Mouse (Mus musculus) forebrain, embryonic 16.5 days (tissue): ENCODE measurements around the gene Rbm18. TPM values are rescaled to one million over a fixed set of nuclear protein-coding genes. Genes with fewer than 3 reads are reported as not detected.
A peak's percentile ranks its signal among the peaks of the same experiment; 100 is the strongest.
"Not testable (repeated sequence)": the region's sequence is repeated elsewhere in the genome, so short reads cannot be mapped to it uniquely, and the experiment has no call there.

Experiments
- ATAC-seq: fragments of 200-750 bp; cut with Nextera tagmentation; 2 replicates; pipeline ENCODE4 v1.8.0; 2017; ENCODE audit warnings: mild to moderate bottlenecking, moderate library complexity
- H3K27ac ChIP-seq: fragments of 300-500 bp; sonication (generic); 2 replicates; pipeline ENCODE4 v1.5.1; 2014; ENCODE audit warnings: low read length, control low read depth
- H3K27me3 ChIP-seq: fragments of 300-500 bp; sonication (generic); replicated peaks from 2 replicates; pipeline ENCODE4 v1.6.1; 2014; ENCODE audit warnings: low read length; ENCODE audit not compliant: control insufficient read depth, insufficient read depth
- H3K36me3 ChIP-seq: fragments of 300-500 bp; sonication (generic); 2 replicates; pipeline ENCODE4 v1.6.1; 2014; ENCODE audit not compliant: control insufficient read depth, insufficient read depth
- H3K4me1 ChIP-seq: fragments of 300-500 bp; sonication (generic); replicated peaks from 2 replicates; pipeline ENCODE4 v1.6.1; 2014; ENCODE audit warnings: low read length; ENCODE audit not compliant: control insufficient read depth, insufficient read depth
- H3K4me2 ChIP-seq: fragments of 300-500 bp; sonication (generic); 2 replicates; pipeline ENCODE4 v1.6.1; 2014; ENCODE audit warnings: mild to moderate bottlenecking, low read length, control low read depth
- H3K4me3 ChIP-seq: fragments of 300-500 bp; sonication (generic); replicated peaks from 2 replicates; pipeline ENCODE4 v1.5.1; 2014; ENCODE audit warnings: mild to moderate bottlenecking, low read length, control low read depth
- H3K9ac ChIP-seq: fragments of 300-500 bp; sonication (generic); replicated peaks from 2 replicates; pipeline ENCODE4 v1.6.1; 2014; ENCODE audit warnings: low read depth, low read length, control low read depth
- H3K9me3 ChIP-seq: fragments of 300-500 bp; sonication (generic); 2 replicates; pipeline ENCODE4 v1.6.1; 2016; ENCODE audit warnings: low read length; ENCODE audit not compliant: control insufficient read depth
- WGBS: fragments of 180-500 bp; shearing (Covaris S2); extraction: QIAGEN DNeasy Blood & Tissue Kit; methylation state at CpG from one replicate; pipeline ENCODE4 v1.1.7; 2014; 5-methylcytosine and 5-hydroxymethylcytosine counted together
- polyA plus RNA-seq: library from polyadenylated mRNA; unstranded; fragments of >200 nt; fragmentation: Nextera tagmentation; extraction: Ambion mirVana; gene quantifications from 2 replicates; pipeline ENCODE4 v1.2.1, GENCODE M21; 2015

Rbm18 gene
- polyA plus RNA-seq: 158 and 165 TPM in 2 replicates

DNA sequence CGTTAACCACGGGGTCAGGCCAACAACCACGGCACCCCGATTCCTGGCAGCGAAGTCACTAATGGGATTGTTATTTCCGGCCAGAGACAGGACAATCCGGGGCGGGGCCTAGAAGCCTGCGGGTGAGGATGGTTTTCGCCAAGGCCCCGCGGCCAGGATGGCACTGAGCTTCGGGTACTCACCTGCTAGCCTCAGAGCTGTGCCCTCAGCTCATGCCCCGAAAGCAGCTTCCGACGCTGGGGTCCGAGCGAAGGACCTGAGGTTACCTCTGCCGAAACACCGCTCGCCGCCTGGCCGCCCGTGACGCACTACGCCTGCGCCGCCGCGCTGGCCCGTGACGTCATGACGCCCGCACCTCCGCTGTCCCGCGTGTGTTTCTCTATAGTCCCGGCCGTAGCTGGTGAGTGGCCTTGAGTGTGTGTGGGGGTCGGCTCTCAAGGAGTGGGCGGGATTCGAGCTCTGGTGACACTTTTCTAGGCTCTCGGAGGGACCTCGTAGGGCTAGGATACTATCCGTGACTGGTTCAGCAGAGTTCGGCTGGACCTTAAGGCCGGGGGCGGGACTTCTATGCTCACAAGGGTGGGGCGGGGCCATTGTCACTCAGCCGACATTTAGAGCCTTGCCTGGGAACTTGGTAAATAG lies at the start of gene Rbm18, which contains the start of gene Mrrf:
Rbm18 (minus strand) TSS at position 474 of the 642 bp plus-strand sequence.
Mrrf (plus strand) TSS at position 90 of the 642 bp plus-strand sequence.
- Histone ChIP-seq H3K4me2 (peak within 1 kb of the TSS; percentile 77), H3K36me3 (peaks cover 19% of the 10 kb centered on the region), H3K27ac (peak within 1 kb of the TSS; percentile 70; the same call in 1 of the 2 replicates), H3K9ac (peak within 1 kb of the TSS; percentile 84), H3K9me3 (no peaks in the 10 kb centered on the region), H3K4me1 (peaks cover 15% of the 10 kb centered on the region), H3K27me3 (no peaks in the 10 kb centered on the region), H3K4me3 (peak within 1 kb of the TSS; percentile 78)
- ATAC-seq: peak; percentile 97
- under 1% methylated on average over 50 of the region's 50 CpGs for WGBS

DNA sequence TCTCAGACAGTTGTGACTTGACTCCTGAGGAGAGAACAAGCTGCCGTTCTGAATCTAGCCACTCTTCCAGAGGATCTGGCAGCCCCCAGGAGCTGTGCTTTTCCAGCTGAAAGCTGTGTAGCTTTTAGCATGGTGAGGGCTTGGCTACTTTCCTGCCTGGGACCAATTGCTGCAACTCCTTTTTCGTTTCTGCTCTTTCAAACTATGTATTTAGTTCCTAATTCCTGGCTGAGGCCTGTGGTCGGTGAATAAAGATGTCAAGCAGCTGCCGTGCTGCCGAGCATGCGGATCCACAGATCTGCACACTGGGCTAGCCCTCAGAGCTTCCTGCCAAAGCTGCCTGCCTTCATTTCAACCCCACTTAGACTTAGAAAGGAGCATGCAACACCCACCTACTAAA lies 48.3 kb upstream of the Rbm18 start:
- ATAC-seq: no peak
- Histone ChIP-seq H3K9ac (no peak overlapping the region), H3K4me1 (peaks cover 7% of the 10 kb centered on the region), H3K9me3 (no peaks in the 10 kb centered on the region), H3K27me3 (no peaks in the 10 kb centered on the region), H3K4me2 (no peak overlapping the region), H3K4me3 (no peak overlapping the region), H3K36me3 (no peaks in the 10 kb centered on the region), H3K27ac (no peak overlapping the region)
- 70% methylated on average over 6 of the region's 6 CpGs for WGBS

DNA sequence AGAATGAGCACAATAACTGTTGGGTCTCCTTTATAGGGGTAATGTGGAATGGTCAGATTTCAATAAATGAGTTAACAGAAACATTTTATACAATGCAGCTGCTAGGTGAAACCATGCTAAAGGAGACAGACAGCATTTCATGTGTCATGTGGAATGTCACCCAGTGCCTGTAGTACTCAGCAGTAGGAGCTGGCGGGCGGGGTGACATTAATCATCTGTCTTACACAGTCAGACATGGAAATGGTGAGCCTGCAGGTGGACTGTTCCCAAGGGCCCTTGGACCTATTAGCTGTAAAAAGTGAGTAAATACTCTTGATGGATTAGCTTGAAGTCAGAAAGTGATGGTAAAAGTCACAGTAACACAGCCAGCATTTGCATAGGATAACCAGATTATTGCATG lies 47.6 kb upstream of the Rbm18 start:
- no peaks in the 10 kb centered on the region for H3K9me3 ChIP-seq
- WGBS: 98% methylated on average over 2 of the region's 2 CpGs
- no peak overlapping the region for H3K9ac ChIP-seq
- H3K4me2 ChIP-seq: no peak overlapping the region
- no peak overlapping the region for H3K4me3 ChIP-seq
- H3K27me3 ChIP-seq: no peaks in the 10 kb centered on the region
- H3K27ac ChIP-seq: no peak overlapping the region
- no peaks in the 10 kb centered on the region for H3K36me3 ChIP-seq
- H3K4me1 ChIP-seq: peaks cover 7% of the 10 kb centered on the region
- ATAC-seq: no peak

DNA sequence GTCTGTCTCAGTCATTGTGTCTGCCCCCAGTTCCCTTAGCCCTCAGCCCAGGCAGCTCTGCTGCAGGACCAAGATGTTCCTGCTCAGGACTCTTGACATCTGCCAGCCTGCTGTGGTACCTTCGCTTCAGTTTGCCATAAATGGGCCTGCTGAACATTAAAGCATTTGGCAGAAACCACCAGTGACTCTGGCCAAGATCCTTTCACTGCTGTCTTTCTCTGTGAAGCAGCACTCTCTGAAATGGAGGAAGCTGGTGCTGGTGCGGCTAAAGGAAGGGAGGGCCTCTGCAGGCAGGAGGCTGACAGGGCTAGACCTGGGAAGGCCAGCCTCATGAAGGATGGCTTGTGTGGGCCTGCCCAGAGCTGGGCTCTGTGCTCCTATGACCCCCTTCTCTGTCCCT lies 46.7 kb upstream of the Rbm18 start:
- H3K27ac ChIP-seq: peak overlapping the region; percentile 41; the same call in 1 of the 2 replicates
- WGBS: 61% methylated on average over 2 of the region's 2 CpGs
- no peaks in the 10 kb centered on the region for H3K36me3 ChIP-seq
- no peaks in the 10 kb centered on the region for H3K9me3 ChIP-seq
- no peak; the same call in 1 of the 2 replicates for ATAC-seq
- H3K4me3 ChIP-seq: no peak overlapping the region
- H3K4me2 ChIP-seq: no peak overlapping the region
- H3K27me3 ChIP-seq: no peaks in the 10 kb centered on the region
- H3K9ac ChIP-seq: no peak overlapping the region
- peaks cover 7% of the 10 kb centered on the region for H3K4me1 ChIP-seq

DNA sequence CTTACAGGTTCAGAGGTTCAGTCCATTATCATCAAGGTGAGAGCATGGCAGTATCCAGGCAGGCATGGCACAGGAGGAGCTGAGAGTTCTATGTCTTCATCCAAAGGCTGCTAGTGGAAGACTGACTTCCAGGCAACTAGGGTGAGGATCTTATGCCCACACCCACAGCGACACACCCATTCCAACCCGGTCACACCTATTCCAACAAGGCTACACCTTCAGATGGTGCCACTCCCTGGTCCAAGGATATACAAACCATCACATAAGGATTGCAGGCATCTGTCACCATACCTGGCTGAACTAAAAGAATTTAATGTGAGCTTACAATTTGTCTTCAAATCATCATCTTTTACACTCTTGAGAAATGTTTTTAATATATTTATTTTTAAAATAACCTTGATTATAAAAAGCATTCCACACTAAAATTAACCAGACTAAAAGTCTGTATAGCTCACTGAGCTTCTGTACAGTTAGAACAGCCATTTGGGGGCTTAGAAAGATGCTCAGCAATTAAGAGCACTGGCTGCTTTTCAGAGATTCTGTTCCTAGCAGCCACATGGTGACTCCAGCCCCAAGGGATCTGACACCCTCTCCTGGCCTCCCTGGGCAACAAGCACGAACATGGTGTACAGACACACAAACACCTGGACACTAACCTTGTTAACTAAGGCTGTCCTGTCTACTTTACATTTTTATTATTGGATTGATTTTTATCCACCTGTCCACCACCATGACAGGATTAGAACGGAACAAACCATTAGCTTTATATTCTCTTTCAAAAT lies 45.2 kb upstream of the Rbm18 start:
- not testable (repeated sequence) for H3K36me3 ChIP-seq, H3K27me3 ChIP-seq, ATAC-seq, H3K4me1 ChIP-seq, H3K4me2 ChIP-seq, H3K9ac ChIP-seq, H3K4me3 ChIP-seq, H3K9me3 ChIP-seq, H3K27ac ChIP-seq
- 86% methylated on average over 4 of the region's 4 CpGs for WGBS

GRCm38 (mm10) chr2:36179487-36179886 lies 42.9 kb upstream of the Rbm18 start:
- Histone ChIP-seq H3K4me1 (peaks cover 7% of the 10 kb centered on the region), H3K4me2 (no peak overlapping the region), H3K9me3 (no peaks in the 10 kb centered on the region), H3K36me3 (peaks cover 3% of the 10 kb centered on the region; the same call in 1 of the 2 replicates), H3K4me3 (no peak overlapping the region), H3K27me3 (no peaks in the 10 kb centered on the region), H3K27ac (no peak overlapping the region), H3K9ac (no peak overlapping the region)
- ATAC-seq: no peak
- 73% methylated on average over 3 of the region's 3 CpGs for WGBS

DNA sequence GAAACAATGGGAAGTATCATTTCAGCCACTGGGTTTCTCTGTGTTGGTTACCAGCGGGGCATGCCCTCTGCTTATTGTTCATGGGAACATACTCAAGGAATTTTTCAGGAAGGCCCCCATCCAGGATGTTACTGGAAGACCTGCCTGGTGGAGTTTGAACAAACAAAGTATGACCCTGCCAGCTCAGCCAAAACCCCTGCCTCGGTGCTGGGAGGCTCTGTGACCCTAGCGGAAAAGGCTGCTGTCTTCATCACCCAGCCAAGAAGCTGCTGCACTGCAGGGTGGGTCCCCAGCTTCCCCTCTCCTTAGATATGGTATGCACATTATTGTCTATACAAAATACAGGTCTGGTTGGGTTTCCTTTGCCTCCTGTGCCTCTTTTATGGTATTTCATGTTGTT lies 36.0 kb upstream of the Rbm18 start:
- H3K27ac ChIP-seq: no peak overlapping the region
- no peak overlapping the region for H3K9ac ChIP-seq
- ATAC-seq: no peak
- peaks cover 3% of the 10 kb centered on the region; the same call in 1 of the 2 replicates for H3K36me3 ChIP-seq
- H3K4me3 ChIP-seq: no peak overlapping the region
- WGBS: 89% methylated on average over 3 of the region's 3 CpGs
- no peak overlapping the region for H3K4me2 ChIP-seq
- H3K27me3 ChIP-seq: no peaks in the 10 kb centered on the region
- H3K4me1 ChIP-seq: peaks cover 6% of the 10 kb centered on the region
- no peaks in the 10 kb centered on the region for H3K9me3 ChIP-seq

DNA sequence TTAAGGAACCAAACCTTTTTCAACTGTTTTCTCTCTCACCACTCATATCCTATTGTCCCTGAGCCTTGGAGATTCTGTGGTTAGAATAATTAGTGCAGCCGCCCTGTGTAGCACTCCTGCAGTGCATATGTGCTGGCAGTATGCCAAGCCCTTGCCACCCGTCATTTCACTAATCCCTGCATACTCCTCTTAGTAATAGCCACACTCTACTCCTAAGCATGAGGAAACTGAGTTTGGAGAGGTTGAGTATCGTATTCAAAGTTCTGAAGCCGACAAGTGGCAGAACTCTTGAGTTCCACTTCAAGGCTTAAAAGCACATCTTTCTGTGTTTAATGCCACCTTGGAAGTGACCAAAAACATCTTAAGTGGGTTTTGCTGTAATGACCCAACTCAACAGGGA lies 35.6 kb upstream of the Rbm18 start:
- Histone ChIP-seq H3K4me3 (no peak overlapping the region), H3K4me2 (no peak overlapping the region), H3K9me3 (no peaks in the 10 kb centered on the region), H3K36me3 (no peaks in the 10 kb centered on the region), H3K4me1 (peaks cover 6% of the 10 kb centered on the region), H3K27me3 (no peaks in the 10 kb centered on the region), H3K9ac (no peak overlapping the region), H3K27ac (no peak overlapping the region)
- no peak for ATAC-seq
- 32% methylated on average over 4 of the region's 4 CpGs for WGBS

- H3K4me2 ChIP-seq: no peak overlapping the region
- no peaks in the 10 kb centered on the region for H3K27me3 ChIP-seq
- no peak overlapping the region for H3K27ac ChIP-seq
- no peak overlapping the region for H3K9ac ChIP-seq
- no peak for ATAC-seq
- no peak overlapping the region for H3K4me3 ChIP-seq
- 84% methylated on average over 4 of the region's 4 CpGs for WGBS
- peaks cover 6% of the 10 kb centered on the region for H3K4me1 ChIP-seq
- no peaks in the 10 kb centered on the region for H3K9me3 ChIP-seq
- H3K36me3 ChIP-seq: 0 out of 2 replicates have a peak, but pooled peaks cover under 1% of the 10 kb centered on the region
Measured at GRCm38 (mm10) chr2:36169176-36169575, 32.6 kb upstream of the Rbm18 start.
